Mouse (Mus musculus) ES-Bruce4 (cell line): ENCODE results near the gene Gm44973.

Experiments
- CTCF ChIP-seq: IDR thresholded peaks from one replicate; pipeline ENCODE4 v1.8.1; 2011; ENCODE audit warnings: low read depth, low read length
- POLR2A ChIP-seq: IDR thresholded peaks from one replicate; pipeline ENCODE4 v1.8.1; 2011; ENCODE audit warnings: low read length; ENCODE audit not compliant: insufficient read depth

DNA sequence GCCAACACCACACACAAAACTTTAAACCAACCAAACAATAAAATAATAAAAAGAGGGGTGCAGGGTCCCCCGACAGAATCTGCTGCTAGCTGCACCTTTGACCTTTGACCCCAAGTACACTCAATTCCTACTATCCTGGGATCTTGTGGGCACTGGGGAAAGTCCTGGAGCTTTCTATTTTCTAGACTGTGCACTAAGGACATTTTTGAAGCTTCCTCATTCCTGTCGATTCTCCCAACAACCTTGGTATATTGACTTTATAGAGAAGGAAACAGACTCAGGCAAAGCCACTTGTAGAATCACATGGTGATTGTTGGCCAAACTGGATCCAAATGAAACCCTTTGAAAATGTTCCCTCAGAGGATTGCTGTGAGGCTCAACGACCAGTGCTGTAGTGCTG lies 761 bp downstream of the Gm44973 start:
- TF ChIP-seq CTCF (no peak), POLR2A (no peak)
